Mouse (Mus musculus): ENCODE data around the gene Nudt1. TPM values are rescaled to one million over a fixed set of nuclear protein-coding genes. Genes with fewer than 3 reads are reported as not detected.
"Not testable (repeated sequence)": the region's sequence is repeated elsewhere in the genome, so short reads cannot be mapped to it uniquely, and the experiment has no call there.

Nudt1 gene
- polyA plus RNA-seq, 1 experiment from 2014 or later: 24.5 TPM

GRCm38 (mm10) chr5:140350731-140351497, 29.5 kb downstream of the Nudt1 start:
- no peak for ATAC-seq (ENCODE audit: low read depth)

GRCm38 (mm10) chr5:140352352-140352751, 30.9 kb downstream of the Nudt1 start:
- ATAC-seq (ENCODE audit: low read depth): no peak
- Histone ChIP-seq H3K36me3 (ENCODE audit: control insufficient read depth, insufficient read depth, low read length) (peaks cover 25% of the 10 kb centered on the region), H3K9me3 (ENCODE audit: control insufficient read depth, low read length) (no peaks in the 10 kb centered on the region), H3K9ac (replicated peaks; ENCODE audit: low read depth, low read length) (no peak overlapping the region), H3K27ac (ENCODE audit: low read depth, low read length) (no peak overlapping the region), H3K4me2 (ENCODE audit: low read depth, low read length) (no peak overlapping the region), H3K4me3 (ENCODE audit: low read depth, low read length) (no peak overlapping the region), H3K4me1 (ENCODE audit: control insufficient read depth, insufficient read depth, low read length) (no peaks in the 10 kb centered on the region), H3K27me3 (ENCODE audit: control insufficient read depth, insufficient read depth, low read length) (no peaks in the 10 kb centered on the region)
- 98% methylated on average over 6 of the region's 6 CpGs for WGBS

More at GRCm38 (mm10) chr5:140350731-140351497, 29.5 kb downstream of the Nudt1 start:
- no peak overlapping the region for H3K27ac ChIP-seq (ENCODE audit: low read depth, low read length)
- H3K27me3 ChIP-seq (ENCODE audit: control insufficient read depth, insufficient read depth, low read length): no peaks in the 10 kb centered on the region
- no peak overlapping the region for H3K4me3 ChIP-seq (ENCODE audit: low read depth, low read length)
- no peak overlapping the region for H3K9ac ChIP-seq (replicated peaks; ENCODE audit: low read depth, low read length)
- no peaks in the 10 kb centered on the region for H3K4me1 ChIP-seq (ENCODE audit: control insufficient read depth, insufficient read depth, low read length)
- 95% methylated on average over 8 of the region's 8 CpGs for WGBS
- no peaks in the 10 kb centered on the region for H3K9me3 ChIP-seq (ENCODE audit: control insufficient read depth, low read length)
- no peak overlapping the region for H3K4me2 ChIP-seq (ENCODE audit: low read depth, low read length)
- peaks cover 19% of the 10 kb centered on the region for H3K36me3 ChIP-seq (ENCODE audit: control insufficient read depth, insufficient read depth, low read length)

- no peak overlapping the region for H3K4me2 ChIP-seq (ENCODE audit: low read depth, low read length)
- H3K4me3 ChIP-seq (ENCODE audit: low read depth, low read length): no peak overlapping the region
- WGBS: 90% methylated on average over 11 of the region's 11 CpGs
- no peaks in the 10 kb centered on the region for H3K27me3 ChIP-seq (ENCODE audit: control insufficient read depth, insufficient read depth, low read length)
- no peaks in the 10 kb centered on the region for H3K9me3 ChIP-seq (ENCODE audit: control insufficient read depth, low read length)
- H3K9ac ChIP-seq (replicated peaks; ENCODE audit: low read depth, low read length): no peak overlapping the region
- H3K27ac ChIP-seq (ENCODE audit: low read depth, low read length): no peak overlapping the region
- peaks cover 28% of the 10 kb centered on the region for H3K36me3 ChIP-seq (ENCODE audit: control insufficient read depth, insufficient read depth, low read length)
- no peaks in the 10 kb centered on the region for H3K4me1 ChIP-seq (ENCODE audit: control insufficient read depth, insufficient read depth, low read length)
- no peak for ATAC-seq (ENCODE audit: low read depth)
Observed at GRCm38 (mm10) chr5:140355934-140356333, 34.5 kb downstream of the Nudt1 start.

GRCm38 (mm10) chr5:140357466-140357865, 36.0 kb downstream of the Nudt1 start:
- peaks cover 22% of the 10 kb centered on the region for H3K36me3 ChIP-seq (ENCODE audit: control insufficient read depth, insufficient read depth, low read length)
- no peak overlapping the region for H3K4me2 ChIP-seq (ENCODE audit: low read depth, low read length)
- no peak overlapping the region for H3K4me3 ChIP-seq (ENCODE audit: low read depth, low read length)
- H3K9ac ChIP-seq (replicated peaks; ENCODE audit: low read depth, low read length): no peak overlapping the region
- no peaks in the 10 kb centered on the region for H3K27me3 ChIP-seq (ENCODE audit: control insufficient read depth, insufficient read depth, low read length)
- H3K4me1 ChIP-seq (ENCODE audit: control insufficient read depth, insufficient read depth, low read length): no peaks in the 10 kb centered on the region
- no peak for ATAC-seq (ENCODE audit: low read depth)
- H3K27ac ChIP-seq (ENCODE audit: low read depth, low read length): no peak overlapping the region
- no peaks in the 10 kb centered on the region for H3K9me3 ChIP-seq (ENCODE audit: control insufficient read depth, low read length)
- WGBS: 97% methylated on average over 3 of the region's 3 CpGs

- Histone ChIP-seq H3K4me3 (ENCODE audit: low read depth, low read length) (no peak overlapping the region), H3K4me2 (ENCODE audit: low read depth, low read length) (no peak overlapping the region), H3K27ac (ENCODE audit: low read depth, low read length) (no peak overlapping the region), H3K27me3 (ENCODE audit: control insufficient read depth, insufficient read depth, low read length) (no peaks in the 10 kb centered on the region), H3K36me3 (ENCODE audit: control insufficient read depth, insufficient read depth, low read length) (peaks cover 14% of the 10 kb centered on the region; the same call in 1 of the 2 replicates), H3K9me3 (ENCODE audit: control insufficient read depth, low read length) (no peaks in the 10 kb centered on the region), H3K9ac (replicated peaks; ENCODE audit: low read depth, low read length) (no peak overlapping the region), H3K4me1 (ENCODE audit: control insufficient read depth, insufficient read depth, low read length) (no peaks in the 10 kb centered on the region)
- WGBS: 79% methylated on average over 14 of the region's 14 CpGs
- no peak for ATAC-seq (ENCODE audit: low read depth)
Observed at GRCm38 (mm10) chr5:140359930-140360674, 38.6 kb downstream of the Nudt1 start.

DNA sequence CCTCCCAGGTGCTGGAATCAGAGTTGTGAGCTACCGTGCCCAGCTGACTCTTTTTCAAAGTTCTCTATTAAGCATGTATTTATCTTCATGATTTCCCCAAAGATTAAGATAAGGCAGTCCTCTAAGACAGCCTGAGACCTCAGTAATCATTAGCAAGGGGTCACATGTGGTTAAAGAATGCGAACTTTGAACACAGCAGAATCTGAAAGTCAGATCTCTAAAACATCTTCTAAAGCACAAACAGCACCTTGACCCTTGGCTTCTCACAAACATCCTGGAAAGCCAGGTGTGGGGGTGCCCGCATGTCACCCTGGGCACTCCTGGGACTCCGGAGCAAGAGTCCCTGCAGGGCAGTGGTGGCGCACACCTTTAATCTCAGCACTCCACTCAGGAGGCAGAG, 43.0 kb downstream of the Nudt1 start:
- H3K4me1 ChIP-seq (ENCODE audit: control insufficient read depth, insufficient read depth, low read length): no peaks in the 10 kb centered on the region
- no peaks in the 10 kb centered on the region for H3K36me3 ChIP-seq (ENCODE audit: control insufficient read depth, insufficient read depth, low read length)
- H3K9me3 ChIP-seq (ENCODE audit: control insufficient read depth, low read length): no peaks in the 10 kb centered on the region
- 96% methylated on average over 5 of the region's 5 CpGs for WGBS
- no peak overlapping the region for H3K27ac ChIP-seq (ENCODE audit: low read depth, low read length)
- no peak overlapping the region for H3K4me2 ChIP-seq (ENCODE audit: low read depth, low read length)
- ATAC-seq (ENCODE audit: low read depth): no peak
- H3K9ac ChIP-seq (replicated peaks; ENCODE audit: low read depth, low read length): no peak overlapping the region
- no peaks in the 10 kb centered on the region for H3K27me3 ChIP-seq (ENCODE audit: control insufficient read depth, insufficient read depth, low read length)
- no peak overlapping the region for H3K4me3 ChIP-seq (ENCODE audit: low read depth, low read length)

DNA sequence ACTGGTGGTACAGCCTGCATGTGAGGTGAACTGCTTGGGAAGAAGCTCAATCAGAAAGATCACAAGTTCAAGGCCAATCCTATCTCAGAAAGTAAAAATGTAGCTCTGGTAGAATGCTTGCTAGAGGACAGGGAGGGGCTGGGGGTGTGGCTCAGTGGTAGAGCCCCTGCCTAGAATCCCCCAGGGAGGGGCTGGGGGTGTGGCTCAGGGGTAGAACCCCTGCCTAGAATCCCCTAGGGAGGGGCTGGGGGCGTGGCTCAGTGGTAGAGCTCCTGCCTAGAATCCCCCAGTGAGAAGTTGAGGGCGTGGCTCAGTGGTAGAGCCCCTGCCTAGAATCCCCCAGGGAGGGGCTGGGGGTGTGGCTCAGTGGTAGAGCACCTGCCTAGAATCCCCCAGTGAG, 46.7 kb downstream of the Nudt1 start:
- not testable (repeated sequence) for H3K27me3 ChIP-seq (ENCODE audit: control insufficient read depth, insufficient read depth, low read length); H3K9me3 ChIP-seq (ENCODE audit: control insufficient read depth, low read length); H3K4me2 ChIP-seq (ENCODE audit: low read depth, low read length); H3K9ac ChIP-seq (replicated peaks; ENCODE audit: low read depth, low read length); H3K27ac ChIP-seq (ENCODE audit: low read depth, low read length); H3K4me3 ChIP-seq (ENCODE audit: low read depth, low read length); H3K36me3 ChIP-seq (ENCODE audit: control insufficient read depth, insufficient read depth, low read length); ATAC-seq (ENCODE audit: low read depth); H3K4me1 ChIP-seq (ENCODE audit: control insufficient read depth, insufficient read depth, low read length)
- 91% methylated on average over 2 of the region's 2 CpGs for WGBS

GRCm38 (mm10) chr5:140368926-140369325, 47.5 kb downstream of the Nudt1 start:
- H3K4me3 ChIP-seq (ENCODE audit: low read depth, low read length): no peak overlapping the region
- H3K36me3 ChIP-seq (ENCODE audit: control insufficient read depth, insufficient read depth, low read length): no peaks in the 10 kb centered on the region
- H3K9ac ChIP-seq (replicated peaks; ENCODE audit: low read depth, low read length): no peak overlapping the region
- no peaks in the 10 kb centered on the region for H3K27me3 ChIP-seq (ENCODE audit: control insufficient read depth, insufficient read depth, low read length)
- H3K27ac ChIP-seq (ENCODE audit: low read depth, low read length): no peak overlapping the region
- 97% methylated on average over 4 of the region's 4 CpGs for WGBS
- ATAC-seq (ENCODE audit: low read depth): no peak
- H3K4me1 ChIP-seq (ENCODE audit: control insufficient read depth, insufficient read depth, low read length): no peaks in the 10 kb centered on the region
- H3K4me2 ChIP-seq (ENCODE audit: low read depth, low read length): no peak overlapping the region
- no peaks in the 10 kb centered on the region for H3K9me3 ChIP-seq (ENCODE audit: control insufficient read depth, low read length)

GRCm38 (mm10) chr5:140369466-140369865, 48.0 kb downstream of the Nudt1 start:
- no peaks in the 10 kb centered on the region for H3K4me1 ChIP-seq (ENCODE audit: control insufficient read depth, insufficient read depth, low read length)
- H3K4me3 ChIP-seq (ENCODE audit: low read depth, low read length): no peak overlapping the region
- H3K27ac ChIP-seq (ENCODE audit: low read depth, low read length): no peak overlapping the region
- no peak for ATAC-seq (ENCODE audit: low read depth)
- WGBS: 93% methylated on average over 2 of the region's 2 CpGs
- H3K27me3 ChIP-seq (ENCODE audit: control insufficient read depth, insufficient read depth, low read length): no peaks in the 10 kb centered on the region
- H3K9me3 ChIP-seq (ENCODE audit: control insufficient read depth, low read length): no peaks in the 10 kb centered on the region
- no peaks in the 10 kb centered on the region for H3K36me3 ChIP-seq (ENCODE audit: control insufficient read depth, insufficient read depth, low read length)
- H3K9ac ChIP-seq (replicated peaks; ENCODE audit: low read depth, low read length): no peak overlapping the region
- no peak overlapping the region for H3K4me2 ChIP-seq (ENCODE audit: low read depth, low read length)
